20 mouse cellular contexts compared by ENCODE assay signal in genomic region chr19:46639053-46639452, GRCm38 (mm10). TPM values are rescaled to one million over a fixed set of nuclear protein-coding genes. Genes with fewer than 3 reads are reported as not detected.
A peak's percentile ranks its signal among the peaks of the same experiment; 100 is the strongest.
DNase-seq lines count a peak whose midpoint lies in the region; ATAC-seq and TF ChIP-seq lines count a peak whose summit lies in the region.
"Had no signal": no experiment of that assay in that cellular context is flagged by ENCODE, and none has a peak within 500 bp of the region (broad histone marks: within the 10 kb centered on the region; RNA-seq: fewer than 3 reads in every experiment).

No protein-coding gene starts in this region.

- H3K4me1 ChIP-seq in heart, postnatal 0 days (ENCODE audit: control insufficient read depth, insufficient read depth), result peaks cover 67% of the 10 kb centered on the region
- peaks cover 24% of the 10 kb centered on the region for H3K4me1 ChIP-seq in thymus, adult 2 months (replicated peaks; ENCODE audit: control insufficient read depth, insufficient read depth, low read length)

- intact Hi-C loops in heart, postnatal 10 days (cut with DNase I), result no loop called here

- no peaks in the 10 kb centered on the region for H3K27me3 ChIP-seq in heart, postnatal 0 days (ENCODE audit: control insufficient read depth, insufficient read depth, low read length)
- H3K27me3 ChIP-seq in thymus, adult 2 months (ENCODE audit: control insufficient read depth, insufficient read depth, low read length), result no peaks in the 10 kb centered on the region
- H3K27me3 ChIP-seq: CH12.LX; hindbrain, embryonic 12.5 days; megakaryocyte, embryonic 14.5 days; stomach, embryonic 15.5 days had no signal

- no peaks in the 10 kb centered on the region for H3K9me3 ChIP-seq in heart, postnatal 0 days (replicated peaks; ENCODE audit: control insufficient read depth, low read length)
- H3K9me3 ChIP-seq: hindbrain, embryonic 12.5 days; megakaryocyte, embryonic 14.5 days; stomach, embryonic 15.5 days had no signal

- TF ChIP-seq POLR2A in thymus, adult 2 months (IDR thresholded peaks at IDR 0.05; ENCODE audit: control insufficient read depth, extremely low read depth, insufficient read depth, low read length, poor library complexity), result no peak

- no peak for TF ChIP-seq CTCF in heart, postnatal 0 days (IDR thresholded peaks at IDR 0.05; ENCODE audit: low read depth)
- TF ChIP-seq CTCF in thymus, adult 2 months (IDR thresholded peaks at IDR 0.05; ENCODE audit: borderline replicate concordance, control insufficient read depth, extremely low read depth, insufficient read depth, low read length, poor library complexity), result no peak

- H3K9ac ChIP-seq in heart, postnatal 0 days (replicated peaks; ENCODE audit: low read depth, low read length), result no peak overlapping the region
- H3K9ac ChIP-seq: hindbrain, embryonic 12.5 days; stomach, embryonic 15.5 days had no signal

- peak overlapping the region; percentile 67 for H3K27ac ChIP-seq in heart, postnatal 0 days (ENCODE audit: low read depth)
- H3K27ac ChIP-seq in thymus, adult 2 months (ENCODE audit: control insufficient read depth, insufficient read depth, low read length), result peak overlapping the region; percentile 5; the same call in 1 of the 2 replicates
- H3K27ac ChIP-seq: hindbrain, embryonic 12.5 days; stomach, embryonic 15.5 days had no signal

- H3K4me2 ChIP-seq in heart, postnatal 0 days (ENCODE audit: low read depth, low read length), result no peak overlapping the region
- H3K4me2 ChIP-seq: hindbrain, embryonic 12.5 days; stomach, embryonic 15.5 days had no signal

- peaks cover 20% of the 10 kb centered on the region for H3K36me3 ChIP-seq in heart, postnatal 0 days (replicated peaks; ENCODE audit: control insufficient read depth, insufficient read depth, low read length)
- peaks cover 3% of the 10 kb centered on the region; the same call in 1 of the 2 replicates for H3K36me3 ChIP-seq in thymus, adult 2 months (ENCODE audit: control insufficient read depth, insufficient read depth, low read length)
- H3K36me3 ChIP-seq: hindbrain, embryonic 12.5 days; stomach, embryonic 15.5 days had no signal

- no peak for ATAC-seq in heart, postnatal 0 days (ENCODE audit: insufficient read depth, low read depth)
- ATAC-seq: forebrain, embryonic 16.5 days had no signal

- no peak overlapping the region for H3K4me3 ChIP-seq in heart, postnatal 0 days (ENCODE audit: low read depth, low read length)
- no peak overlapping the region for H3K4me3 ChIP-seq in thymus, adult 2 months (ENCODE audit: control insufficient read depth, insufficient read depth, low read length)
- H3K4me3 ChIP-seq: erythroblast, embryonic 14.5 days; hindbrain, embryonic 12.5 days; megakaryocyte, embryonic 14.5 days; stomach, embryonic 15.5 days had no signal

- TF ChIP-seq EP300 in heart, postnatal 0 days (IDR thresholded peaks at IDR 0.05; ENCODE audit: low read depth), result no peak

- DNase-seq in adrenal gland, adult 2 months, result peak; percentile 9
- DNase-seq in adrenal gland, postnatal 10 days, result no peak
- no peak for DNase-seq in heart, postnatal 0 days (ENCODE audit: low spot score)
- DNase-seq in heart, postnatal 10 days, result no peak
- no peak for DNase-seq in thymus, adult 2 months
- no peak for DNase-seq in thymus, postnatal 36 days
- DNase-seq in testis, postnatal 10 days (ENCODE audit: low spot score), result no peak
- no peak for DNase-seq in spleen, postnatal 10 days (ENCODE audit: low spot score in 2 of 2)
- DNase-seq: cerebellum, adult 11-12 months; gastrocnemius, postnatal 14 days; kidney, adult 9 months; left cerebral cortex, postnatal 4 days; thymus, postnatal 4 days had no signal

RNA-seq across cellular contexts. Expression of gene Cyp17a1, which starts 33.9 kb away (rescaled TPM):
- 1 to 10 TPM; 1.7 to 3.0 TPM for total RNA-seq in adrenal gland, adult 2 months (2021)
- polyA plus RNA-seq in adrenal gland, adult 2 months (2012; rRNA removed), result 0.18 and 0.19 TPM in 2 replicates
- 1 to 10 TPM; 1.3 to 9.6 TPM for total RNA-seq in adrenal gland, postnatal 10 days (2021)
- 0.08 and 3.9 TPM in 2 replicates for total RNA-seq in heart, postnatal 0 days (2014; rRNA removed; ENCODE audit: low replicate concordance)
- 0.68 and 0.88 TPM in 2 replicates for polyA plus RNA-seq in heart, postnatal 0 days (2015; fragmentation: Nextera tagmentation; extraction: Ambion mirVana)
- not detected for total RNA-seq in heart, postnatal 10 days (2021)
- polyA plus RNA-seq in thymus, adult 2 months (2012; rRNA removed), result 0.26 and 0.42 TPM in 2 replicates
- total RNA-seq: CH12.LX; gastrocnemius, postnatal 14 days; layer of hippocampus, postnatal 14 days had no signal
- polyA plus RNA-seq: erythroblast, embryonic 14.5 days; hindbrain, embryonic 12.5 days; stomach, embryonic 15.5 days had no signal

RNA-seq across cellular contexts. Expression of gene Wbp1l, which starts 40.2 kb away (rescaled TPM):
- 100 to 1,000 TPM; 136 to 156 TPM for total RNA-seq in adrenal gland, adult 2 months (2021)
- polyA plus RNA-seq in adrenal gland, adult 2 months (2012; rRNA removed), result 128 and 159 TPM in 2 replicates
- 100 to 1,000 TPM; 122 to 123 TPM for total RNA-seq in adrenal gland, postnatal 10 days (2021)
- total RNA-seq in heart, postnatal 0 days (2014; rRNA removed; ENCODE audit: low replicate concordance), result 72.8 and 89.7 TPM in 2 replicates
- polyA plus RNA-seq in heart, postnatal 0 days (2015; fragmentation: Nextera tagmentation; extraction: Ambion mirVana), result 34.4 and 36.4 TPM in 2 replicates
- total RNA-seq in heart, postnatal 10 days (2021), result 10 to 100 TPM; 65.0 to 75.0 TPM
- 77.0 and 87.8 TPM in 2 replicates for polyA plus RNA-seq in thymus, adult 2 months (2012; rRNA removed)

RNA-seq across cellular contexts. Expression of gene Borcs7, which starts 50.7 kb away (rescaled TPM):
- total RNA-seq in adrenal gland, adult 2 months (2021), result 10 to 100 TPM; 13.5 to 14.5 TPM
- 2.3 and 2.9 TPM in 2 replicates for polyA plus RNA-seq in adrenal gland, adult 2 months (2012; rRNA removed)
- 10 to 100 TPM; 13.2 to 13.9 TPM for total RNA-seq in adrenal gland, postnatal 10 days (2021)
- total RNA-seq in heart, postnatal 0 days (2014; rRNA removed; ENCODE audit: low replicate concordance), result 2.4 and 9.0 TPM in 2 replicates
- 18.7 and 22.2 TPM in 2 replicates for polyA plus RNA-seq in heart, postnatal 0 days (2015; fragmentation: Nextera tagmentation; extraction: Ambion mirVana)
- 10 to 100 TPM; 11.7 to 13.6 TPM for total RNA-seq in heart, postnatal 10 days (2021)
- 3.0 and 4.4 TPM in 2 replicates for polyA plus RNA-seq in thymus, adult 2 months (2012; rRNA removed)
